Mouse (Mus musculus): Measurements from ENCODE around the gene Rnf135. TPM values are rescaled to one million over a fixed set of nuclear protein-coding genes. Genes with fewer than 3 reads are reported as not detected.
A peak's percentile ranks its signal among the peaks of the same experiment; 100 is the strongest.

Rnf135 gene
- not detected in 2 replicates for polyA plus RNA-seq (2012; ENCODE audit: insufficient read depth, insufficient read length, low replicate concordance, missing spikeins)

GRCm38 (mm10) chr11:80183705-80184255, at the start of gene Rnf135:
TSS of gene Rnf135 (plus strand) at chr11:80183851.
- WGBS: 3% methylated on average over 33 of the region's 33 CpGs
- H3K4me1 ChIP-seq (ENCODE audit: control insufficient read depth, insufficient read depth, low read length): peaks cover 7% of the 10 kb centered on the region; the same call in 1 of the 2 replicates
- H3K4me3 ChIP-seq (ENCODE audit: insufficient read depth, low read depth, low read length): peak within 1 kb of the TSS; percentile 62
- H3K27ac ChIP-seq (ENCODE audit: insufficient read depth, low read depth, low read length): peak within 1 kb of the TSS; percentile 70
- TF ChIP-seq POLR2A (IDR thresholded peaks at IDR 0.05; ENCODE audit: insufficient read depth, low read depth, low read length) (no peak), CTCF (IDR thresholded peaks at IDR 0.05; ENCODE audit: insufficient read depth, low read depth, low read length) (no peak)

- Histone ChIP-seq H3K4me3 (ENCODE audit: insufficient read depth, low read depth, low read length) (no peak overlapping the region), H3K4me1 (ENCODE audit: control insufficient read depth, insufficient read depth, low read length) (no peaks in the 10 kb centered on the region), H3K27ac (ENCODE audit: insufficient read depth, low read depth, low read length) (no peak overlapping the region)
- WGBS: 42% methylated on average over 4 of the region's 4 CpGs
- TF ChIP-seq POLR2A (IDR thresholded peaks at IDR 0.05; ENCODE audit: insufficient read depth, low read depth, low read length) (no peak), CTCF (IDR thresholded peaks at IDR 0.05; ENCODE audit: insufficient read depth, low read depth, low read length) (no peak)
Measured at GRCm38 (mm10) chr11:80134744-80135143, 48.9 kb upstream of the Rnf135 start.

GRCm38 (mm10) chr11:80135954-80136683, 47.5 kb upstream of the Rnf135 start:
- Histone ChIP-seq H3K4me3 (ENCODE audit: insufficient read depth, low read depth, low read length) (no peak overlapping the region), H3K4me1 (ENCODE audit: control insufficient read depth, insufficient read depth, low read length) (no peaks in the 10 kb centered on the region), H3K27ac (ENCODE audit: insufficient read depth, low read depth, low read length) (no peak overlapping the region)
- no peak for TF ChIP-seq POLR2A (IDR thresholded peaks at IDR 0.05; ENCODE audit: insufficient read depth, low read depth, low read length)
- TF ChIP-seq CTCF (IDR thresholded peaks at IDR 0.05; ENCODE audit: insufficient read depth, low read depth, low read length): no peak
- 77% methylated on average over 11 of the region's 11 CpGs for WGBS

- no peaks in the 10 kb centered on the region for H3K4me1 ChIP-seq (ENCODE audit: control insufficient read depth, insufficient read depth, low read length)
- H3K27ac ChIP-seq (ENCODE audit: insufficient read depth, low read depth, low read length): no peak overlapping the region
- no peak for TF ChIP-seq POLR2A (IDR thresholded peaks at IDR 0.05; ENCODE audit: insufficient read depth, low read depth, low read length)
- TF ChIP-seq CTCF (IDR thresholded peaks at IDR 0.05; ENCODE audit: insufficient read depth, low read depth, low read length): no peak
- 90% methylated on average over 13 of the region's 13 CpGs for WGBS
- H3K4me3 ChIP-seq (ENCODE audit: insufficient read depth, low read depth, low read length): no peak overlapping the region
Measured at GRCm38 (mm10) chr11:80136786-80137185, 46.9 kb upstream of the Rnf135 start.

- 91% methylated on average over 5 of the region's 5 CpGs for WGBS
Measured at GRCm38 (mm10) chr11:80137773-80138172, 45.9 kb upstream of the Rnf135 start.

GRCm38 (mm10) chr11:80141825-80142521, 41.7 kb upstream of the Rnf135 start, which contains the start of gene Tefm:
TSS of gene Tefm (minus strand) at chr11:80142175.
- peaks cover 4% of the 10 kb centered on the region; the same call in 1 of the 2 replicates for H3K4me1 ChIP-seq (ENCODE audit: control insufficient read depth, insufficient read depth, low read length)
- under 1% methylated on average over 40 of the region's 40 CpGs for WGBS
- TF ChIP-seq POLR2A (IDR thresholded peaks at IDR 0.05; ENCODE audit: insufficient read depth, low read depth, low read length): peak; percentile 81
- no peak for TF ChIP-seq CTCF (IDR thresholded peaks at IDR 0.05; ENCODE audit: insufficient read depth, low read depth, low read length)
- peak within 1 kb of the TSS; percentile 60 for H3K4me3 ChIP-seq (ENCODE audit: insufficient read depth, low read depth, low read length)
- H3K27ac ChIP-seq (ENCODE audit: insufficient read depth, low read depth, low read length): peak within 1 kb of the TSS; percentile 32

More at GRCm38 (mm10) chr11:80137773-80138172, 45.9 kb upstream of the Rnf135 start:
- no peak for TF ChIP-seq CTCF (IDR thresholded peaks at IDR 0.05; ENCODE audit: insufficient read depth, low read depth, low read length)
- no peak overlapping the region for H3K4me3 ChIP-seq (ENCODE audit: insufficient read depth, low read depth, low read length)
- no peak overlapping the region for H3K27ac ChIP-seq (ENCODE audit: insufficient read depth, low read depth, low read length)
- H3K4me1 ChIP-seq (ENCODE audit: control insufficient read depth, insufficient read depth, low read length): peaks cover 2% of the 10 kb centered on the region; the same call in 1 of the 2 replicates

- Histone ChIP-seq H3K27ac (ENCODE audit: insufficient read depth, low read depth, low read length) (no peak overlapping the region), H3K4me3 (ENCODE audit: insufficient read depth, low read depth, low read length) (peak overlapping the region; percentile 17), H3K4me1 (ENCODE audit: control insufficient read depth, insufficient read depth, low read length) (peaks cover 4% of the 10 kb centered on the region; the same call in 1 of the 2 replicates)
- TF ChIP-seq POLR2A (IDR thresholded peaks at IDR 0.05; ENCODE audit: insufficient read depth, low read depth, low read length) (no peak), CTCF (IDR thresholded peaks at IDR 0.05; ENCODE audit: insufficient read depth, low read depth, low read length) (no peak)
- 42% methylated on average over 8 of the region's 8 CpGs for WGBS
Measured at GRCm38 (mm10) chr11:80142872-80143271, 40.8 kb upstream of the Rnf135 start.

- 66% methylated on average over 10 of the region's 10 CpGs for WGBS
- TF ChIP-seq POLR2A (IDR thresholded peaks at IDR 0.05; ENCODE audit: insufficient read depth, low read depth, low read length): no peak
- no peak for TF ChIP-seq CTCF (IDR thresholded peaks at IDR 0.05; ENCODE audit: insufficient read depth, low read depth, low read length)
- Histone ChIP-seq H3K27ac (ENCODE audit: insufficient read depth, low read depth, low read length) (no peak overlapping the region), H3K4me1 (ENCODE audit: control insufficient read depth, insufficient read depth, low read length) (peaks cover 4% of the 10 kb centered on the region; the same call in 1 of the 2 replicates), H3K4me3 (ENCODE audit: insufficient read depth, low read depth, low read length) (no peak overlapping the region)
Measured at GRCm38 (mm10) chr11:80145787-80146275, 37.8 kb upstream of the Rnf135 start.
